Mouse (Mus musculus) limb, embryonic 14.5 days (tissue): Measurements from ENCODE around the gene Gm49673. TPM values are rescaled to one million over a fixed set of nuclear protein-coding genes. Genes with fewer than 3 reads are reported as not detected.
A peak's percentile ranks its signal among the peaks of the same experiment; 100 is the strongest.
"Not testable (repeated sequence)": the region's sequence is repeated elsewhere in the genome, so short reads cannot be mapped to it uniquely, and the experiment has no call there.

Experiments used
- ATAC-seq: fragments of 200-750 bp; cut with Nextera tagmentation; 2 replicates; pipeline ENCODE4 v1.8.0; 2017; ENCODE audit warnings: low read depth, moderate number of reproducible peaks, moderate TSS enrichment; ENCODE audit not compliant: low FRiP score
- DNase-seq: peaks from one replicate; pipeline ENCODE4 v3.0.0-alpha.2; 2015; ENCODE audit warnings: low spot score
- H3K27ac ChIP-seq: fragments of 300-500 bp; sonication (generic); replicated peaks from 2 replicates; pipeline ENCODE4 v1.5.1; 2014; ENCODE audit warnings: low read depth, mild to moderate bottlenecking, low read length, moderate library complexity, mixed read lengths
- H3K27me3 ChIP-seq: fragments of 300-500 bp; sonication (generic); 2 replicates; pipeline ENCODE4 v1.6.1; 2014; ENCODE audit warnings: low read length, mixed read lengths; ENCODE audit not compliant: control insufficient read depth, insufficient read depth
- H3K36me3 ChIP-seq: fragments of 300-500 bp; sonication (generic); 2 replicates; pipeline ENCODE4 v1.6.1; 2014; ENCODE audit warnings: mild to moderate bottlenecking, low read length, moderate library complexity, mixed read lengths; ENCODE audit not compliant: control insufficient read depth, insufficient read depth
- H3K4me1 ChIP-seq: fragments of 300-500 bp; sonication (generic); 2 replicates; pipeline ENCODE4 v1.6.1; 2014; ENCODE audit warnings: antibody characterized with exemption, low read length, mixed read lengths; ENCODE audit not compliant: control insufficient read depth, insufficient read depth
- H3K4me2 ChIP-seq: fragments of 300-500 bp; sonication (generic); replicated peaks from 2 replicates; pipeline ENCODE4 v1.6.1; 2014; ENCODE audit warnings: low read depth, mild to moderate bottlenecking, low read length, moderate library complexity; ENCODE audit not compliant: severe bottlenecking
- H3K4me3 ChIP-seq: fragments of 300-500 bp; sonication (generic); replicated peaks from 2 replicates; pipeline ENCODE4 v1.5.1; 2014; ENCODE audit warnings: low read length
- H3K9ac ChIP-seq: fragments of 300-500 bp; sonication (generic); 2 replicates; pipeline ENCODE4 v1.6.1; 2014; ENCODE audit warnings: mild to moderate bottlenecking, low read depth, low read length, moderate library complexity; ENCODE audit not compliant: severe bottlenecking
- H3K9me3 ChIP-seq: fragments of 300-500 bp; sonication (generic); 2 replicates; pipeline ENCODE4 v1.6.1; 2016; ENCODE audit warnings: low read length; ENCODE audit not compliant: control insufficient read depth
- POLR2A ChIP-seq: fragments of 200-500 bp; IDR thresholded peaks from 2 replicates; pipeline ENCODE4 v1.8.0; 2012; ENCODE audit warnings: inconsistent platforms, mild to moderate bottlenecking, moderate library complexity, borderline replicate concordance; ENCODE audit not compliant: insufficient read depth, insufficient read length; ENCODE audit errors: extremely low read depth
- WGBS: fragments of 180-500 bp; shearing (Covaris S2); extraction: QIAGEN DNeasy Blood & Tissue Kit; methylation state at CpG from one replicate; pipeline ENCODE4 v1.1.7; 2014; 5-methylcytosine and 5-hydroxymethylcytosine counted together
- polyA plus RNA-seq, 2 experiments: library from polyadenylated mRNA; depleted of rRNA in 1 of 2; stranded (reverse) in 1 of 2; unstranded in 1 of 2; fragments of >200 nt; fragmentation: Nextera tagmentation in 1 of 2; extraction: Ambion mirVana in 1 of 2; gene quantifications; 2 replicates each; pipeline versions ENCODE4 v1.2.1 to v1.2.3; 2012 to 2014

The Gm49673 gene
- polyA plus RNA-seq (2012; rRNA removed) (0.28 and 0.74 TPM in 2 replicates), polyA plus RNA-seq (2014; fragmentation: Nextera tagmentation; extraction: Ambion mirVana) (not detected in 2 replicates)

DNA sequence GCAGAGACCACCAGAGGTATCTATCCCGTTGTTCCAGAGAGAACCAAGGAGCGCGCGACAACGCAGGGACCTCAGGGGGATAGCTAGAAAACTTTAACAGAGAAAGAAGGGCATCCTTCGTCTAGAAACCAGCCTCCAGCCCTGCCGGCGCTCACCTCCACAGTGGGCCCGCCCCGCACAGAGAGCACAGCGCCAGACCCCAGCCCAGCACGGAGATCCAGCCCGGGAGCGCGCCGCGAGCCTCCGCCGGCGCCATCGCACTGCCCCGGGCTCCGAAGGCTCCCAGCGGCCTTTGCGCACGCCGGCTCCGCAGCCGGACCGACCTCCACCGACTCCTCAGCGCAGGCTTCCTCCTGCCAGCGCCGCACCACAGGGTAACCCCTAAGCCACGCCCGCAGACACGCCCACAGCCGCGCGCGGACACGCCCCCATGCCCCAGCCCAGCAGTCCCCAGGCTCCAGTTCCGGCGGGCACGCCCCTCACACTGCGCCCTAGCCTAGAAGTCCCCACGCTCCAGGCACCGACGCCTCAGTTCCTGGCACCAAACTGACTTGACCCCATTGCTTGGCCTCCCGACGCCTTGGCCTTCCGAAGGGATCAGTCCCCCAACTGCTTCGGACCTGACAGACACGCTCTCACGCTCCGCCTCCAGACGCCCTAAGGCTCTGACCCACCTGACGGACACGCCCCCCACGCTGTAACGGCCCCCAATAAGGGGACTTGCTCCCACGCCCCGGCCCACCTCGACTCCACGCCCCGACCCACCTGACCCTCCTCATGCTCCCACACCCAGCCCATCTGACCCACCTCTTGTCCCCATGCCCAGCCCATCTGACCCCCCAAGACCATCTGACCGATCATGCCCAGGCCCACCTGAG lies at the start of gene Gm49673, which contains the start of gene Rnaset2a:
Gene Gm49673 (minus strand): TSS at position 350 of the 878 bp plus-strand sequence.
Gene Rnaset2a (minus strand): TSS at position 659 of the 878 bp plus-strand sequence.
- Histone ChIP-seq H3K4me2 (peak within 1 kb of the TSS; percentile 41), H3K9ac (peak within 1 kb of the TSS; percentile 60), H3K4me3 (peak within 1 kb of the TSS; percentile 46)
- H3K27ac ChIP-seq, H3K9me3 ChIP-seq, H3K36me3 ChIP-seq, H3K4me1 ChIP-seq, H3K27me3 ChIP-seq, DNase-seq: not testable (repeated sequence)
- under 1% methylated on average over 26 of the region's 67 CpGs for WGBS
- ATAC-seq, result peak; percentile 97

DNA sequence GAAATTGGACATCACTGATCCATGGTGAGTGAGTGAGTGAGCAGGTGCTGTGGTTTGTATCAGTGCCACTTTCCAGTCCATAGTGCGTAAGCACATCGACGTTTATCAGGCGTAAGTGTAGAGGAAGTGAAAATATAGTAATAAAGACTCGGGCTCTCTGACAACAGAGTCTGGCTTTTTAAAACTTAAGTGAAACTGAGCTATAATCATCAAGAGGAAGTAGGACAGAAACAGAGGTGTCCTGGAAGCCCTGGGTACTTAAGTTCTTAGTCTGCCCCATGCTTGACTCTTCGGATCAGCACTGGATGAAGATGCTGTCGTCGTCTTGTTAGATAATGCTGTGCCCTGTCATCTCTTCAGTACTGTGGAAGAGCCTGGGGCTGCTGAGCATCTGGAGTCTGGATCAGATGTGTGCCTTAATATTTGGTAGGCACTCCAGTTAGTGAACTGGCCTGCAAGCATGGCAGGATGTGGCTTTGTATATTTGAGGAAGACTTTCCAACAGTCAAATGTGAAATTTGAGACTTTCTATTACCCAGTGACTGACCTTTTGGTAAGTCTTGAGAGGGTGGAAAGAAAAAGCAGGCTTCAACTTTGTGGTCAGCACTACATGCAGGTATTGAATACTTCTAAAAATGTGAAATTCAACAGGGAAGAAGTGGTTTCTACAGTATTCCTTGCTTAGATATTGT lies 48.2 kb upstream of the Gm49673 start:
- Histone ChIP-seq H3K4me1 (no peaks in the 10 kb centered on the region), H3K27ac (no peak overlapping the region), H3K4me2 (no peak overlapping the region), H3K9ac (no peak overlapping the region), H3K36me3 (peaks cover 52% of the 10 kb centered on the region), H3K4me3 (no peak overlapping the region), H3K27me3 (no peaks in the 10 kb centered on the region), H3K9me3 (no peaks in the 10 kb centered on the region)
- no peak for TF ChIP-seq POLR2A
- no peak for DNase-seq
- WGBS, result 91% methylated on average over 8 of the region's 8 CpGs
- ATAC-seq, result no peak

DNA sequence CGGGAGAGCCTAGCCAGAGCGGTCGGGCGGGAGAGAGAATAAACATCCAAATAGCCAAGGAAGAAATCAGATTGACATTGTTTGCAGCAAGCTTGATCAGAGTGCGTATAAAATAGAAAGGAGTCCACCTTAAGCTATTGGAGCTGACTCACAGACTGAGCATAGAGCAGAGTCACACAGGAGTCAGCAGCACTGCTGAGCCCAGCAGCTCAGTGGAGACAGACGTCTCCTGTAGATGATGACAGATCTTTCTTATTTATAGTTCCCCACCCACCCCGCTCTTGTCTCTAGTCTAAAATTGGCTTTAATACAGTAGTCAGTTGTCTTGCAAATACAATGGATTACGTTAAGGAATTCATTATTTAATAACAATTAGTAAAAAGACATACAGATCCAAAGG lies 46.1 kb upstream of the Gm49673 start:
- no peak for TF ChIP-seq POLR2A
- H3K27ac ChIP-seq, result no peak overlapping the region
- no peak overlapping the region for H3K9ac ChIP-seq
- H3K4me1 ChIP-seq, result no peaks in the 10 kb centered on the region
- no peaks in the 10 kb centered on the region for H3K9me3 ChIP-seq
- H3K4me2 ChIP-seq, result no peak overlapping the region
- WGBS, result 89% methylated on average over 8 of the region's 8 CpGs
- ATAC-seq, result no peak
- no peaks in the 10 kb centered on the region for H3K27me3 ChIP-seq
- peaks cover 69% of the 10 kb centered on the region for H3K36me3 ChIP-seq
- no peak for DNase-seq
- no peak overlapping the region for H3K4me3 ChIP-seq

DNA sequence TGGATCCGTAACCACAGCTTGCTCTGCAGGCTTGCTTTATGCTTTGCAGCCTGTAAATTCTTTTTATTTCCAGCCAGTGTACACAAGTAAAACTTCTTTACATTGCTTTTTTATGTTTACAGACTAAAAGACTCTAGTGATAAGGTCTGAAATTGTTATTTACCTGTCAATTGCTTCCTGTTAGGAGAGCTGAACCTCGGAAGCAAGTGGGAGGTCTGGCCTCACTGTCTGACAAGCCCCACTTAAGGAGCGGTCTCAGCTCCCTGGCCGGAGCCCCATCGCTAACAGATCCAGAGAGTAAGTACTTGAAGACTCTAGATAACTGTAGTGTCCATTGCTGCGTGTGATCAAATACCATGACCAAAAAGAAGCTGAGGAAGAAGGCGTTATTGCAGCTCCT lies 36.6 kb upstream of the Gm49673 start:
- DNase-seq (no peak), ATAC-seq (no peak)
- 65% methylated on average over 7 of the region's 7 CpGs for WGBS
- H3K36me3 ChIP-seq, result peaks cover 77% of the 10 kb centered on the region
- no peak overlapping the region for H3K9ac ChIP-seq
- no peak overlapping the region for H3K4me2 ChIP-seq
- no peaks in the 10 kb centered on the region for H3K27me3 ChIP-seq
- no peak for TF ChIP-seq POLR2A
- H3K4me3 ChIP-seq, result no peak overlapping the region
- H3K9me3 ChIP-seq, result no peaks in the 10 kb centered on the region
- H3K4me1 ChIP-seq, result no peaks in the 10 kb centered on the region
- no peak overlapping the region for H3K27ac ChIP-seq

- no peak overlapping the region for H3K4me2 ChIP-seq
- no peak for TF ChIP-seq POLR2A
- H3K27ac ChIP-seq, result no peak overlapping the region
- H3K9ac ChIP-seq, result no peak overlapping the region
- ATAC-seq, result no peak
- no peak overlapping the region for H3K4me3 ChIP-seq
- DNase-seq, result no peak
- no peaks in the 10 kb centered on the region for H3K27me3 ChIP-seq
- H3K4me1 ChIP-seq, result no peaks in the 10 kb centered on the region
- 52% methylated on average over 5 of the region's 5 CpGs for WGBS
- H3K9me3 ChIP-seq, result no peaks in the 10 kb centered on the region
- H3K36me3 ChIP-seq, result peaks cover 74% of the 10 kb centered on the region
These were observed 36.2 kb upstream of the Gm49673 start for GRCm38 (mm10) chr17:8183815-8184214.
